Comparison of ENCODE assay signal across 14 mouse cellular contexts in genomic region chr2:128337192-128337591, GRCm38 (mm10).
DNase-seq lines count a peak whose midpoint lies in the region; ATAC-seq and TF ChIP-seq lines count a peak whose summit lies in the region.
"Had no signal": no experiment of that assay in that cellular context is flagged by ENCODE, and none has a peak within 500 bp of the region (broad histone marks: within the 10 kb centered on the region; RNA-seq: fewer than 3 reads in every experiment).

No protein-coding gene starts in this region.

- H3K27me3 ChIP-seq in heart, embryonic 10.5 days (ENCODE audit: insufficient read depth, poor library complexity, severe bottlenecking), result no peaks in the 10 kb centered on the region
- H3K27me3 ChIP-seq in stomach, postnatal 0 days (ENCODE audit: control insufficient read depth, insufficient read depth, low read length), result no peaks in the 10 kb centered on the region
- H3K27me3 ChIP-seq in hindbrain, embryonic 12.5 days, result no peaks in the 10 kb centered on the region; the same call in 1 of the 2 replicates
- H3K27me3 ChIP-seq: limb, embryonic 13.5 days had no signal

- no peak overlapping the region for H3K4me2 ChIP-seq in stomach, postnatal 0 days (replicated peaks; ENCODE audit: low read depth)
- H3K4me2 ChIP-seq in hindbrain, embryonic 12.5 days (replicated peaks), result no peak overlapping the region
- H3K4me2 ChIP-seq: forebrain, embryonic 13.5 days; limb, embryonic 13.5 days had no signal

- H3K9ac ChIP-seq in stomach, postnatal 0 days (ENCODE audit: low read length), result no peak overlapping the region
- no peak overlapping the region for H3K9ac ChIP-seq in hindbrain, embryonic 12.5 days
- H3K9ac ChIP-seq: forebrain, embryonic 13.5 days; limb, embryonic 13.5 days had no signal

- H3K9me3 ChIP-seq in heart, embryonic 10.5 days, result no peaks in the 10 kb centered on the region
- no peaks in the 10 kb centered on the region for H3K9me3 ChIP-seq in stomach, postnatal 0 days (ENCODE audit: control insufficient read depth, low read length)
- H3K9me3 ChIP-seq in hindbrain, embryonic 12.5 days (replicated peaks), result no peaks in the 10 kb centered on the region
- H3K9me3 ChIP-seq: forebrain, embryonic 13.5 days; limb, embryonic 13.5 days had no signal

- DNase-seq in heart, embryonic 10.5 days (ENCODE audit: low spot score), result no peak
- no peak for DNase-seq in heart, postnatal 4 days
- peak; percentile 42 to 52 for DNase-seq in spleen, postnatal 36 days (ENCODE audit: low spot score in 2 of 2)
- no peak for DNase-seq in spleen, adult 12 weeks (ENCODE audit: low spot score)
- peak; percentile 72 to 82 for DNase-seq in kidney, postnatal 36 days
- peak; percentile 52 for DNase-seq in stomach, postnatal 0 days (ENCODE audit: low spot score)
- no peak for DNase-seq in layer of hippocampus, postnatal 14 days (ENCODE audit: low spot score in 2 of 2)
- DNase-seq: cerebellum, postnatal 36 days; gastrocnemius, postnatal 10 days; layer of hippocampus, postnatal 36 days had no signal

- TF ChIP-seq EP300 in stomach, postnatal 0 days (optimal IDR thresholded peaks at IDR 0.05), result no peak

- no peak for ATAC-seq in stomach, postnatal 0 days (ENCODE audit: low FRiP score, low TSS enrichment)
- ATAC-seq in hindbrain, embryonic 12.5 days (ENCODE audit: low FRiP score), result no peak
- ATAC-seq: activated CD4-positive, CD25-positive, alpha-beta regulatory T cell, adult 4 months; forebrain, embryonic 13.5 days had no signal

- H3K27ac ChIP-seq in heart, embryonic 10.5 days, result peak overlapping the region; percentile 2; the same call in 1 of the 2 replicates
- H3K27ac ChIP-seq in stomach, postnatal 0 days (replicated peaks), result no peak overlapping the region
- no peak overlapping the region for H3K27ac ChIP-seq in hindbrain, embryonic 12.5 days
- H3K27ac ChIP-seq: forebrain, embryonic 13.5 days; limb, embryonic 13.5 days had no signal

- no peaks in the 10 kb centered on the region for H3K36me3 ChIP-seq in heart, embryonic 10.5 days
- no peaks in the 10 kb centered on the region for H3K36me3 ChIP-seq in stomach, postnatal 0 days (ENCODE audit: control insufficient read depth, insufficient read depth, low read length)
- H3K36me3 ChIP-seq in hindbrain, embryonic 12.5 days, result no peaks in the 10 kb centered on the region
- H3K36me3 ChIP-seq: limb, embryonic 13.5 days had no signal

- peaks cover 70% of the 10 kb centered on the region for H3K4me1 ChIP-seq in heart, embryonic 10.5 days
- peaks cover 17% of the 10 kb centered on the region for H3K4me1 ChIP-seq in stomach, postnatal 0 days (replicated peaks; ENCODE audit: control insufficient read depth, insufficient read depth)
- H3K4me1 ChIP-seq in hindbrain, embryonic 12.5 days, result peaks cover 19% of the 10 kb centered on the region

- TF ChIP-seq CTCF in stomach, postnatal 0 days (IDR thresholded peaks at IDR 0.05; ENCODE audit: low read depth), result no peak

- no peak overlapping the region for H3K4me3 ChIP-seq in heart, embryonic 10.5 days
- H3K4me3 ChIP-seq in stomach, postnatal 0 days (ENCODE audit: low read depth, low read length), result no peak overlapping the region
- no peak overlapping the region for H3K4me3 ChIP-seq in hindbrain, embryonic 12.5 days
- H3K4me3 ChIP-seq: forebrain, embryonic 13.5 days; limb, embryonic 13.5 days had no signal

Comparison
In these comparisons a context has a peak if more than half of its experiments do, and no peak if none do; other contexts are left out.
1. DNase-seq: peak in spleen, postnatal 36 days (2 of 2), kidney, postnatal 36 days (2 of 2) and stomach, postnatal 0 days (single experiment); none in heart, embryonic 10.5 days (single experiment), heart, postnatal 4 days (single experiment), spleen, adult 12 weeks (single experiment) and layer of hippocampus, postnatal 14 days (0 of 2).